In genomic region chr8:124530076-124530475, GRCm38 (mm10) we compare ENCODE assay signal across 18 mouse cellular contexts. TPM values are rescaled to one million over a fixed set of nuclear protein-coding genes. Genes with fewer than 3 reads are reported as not detected.
DNase-seq lines count a peak whose midpoint lies in the region; ATAC-seq and TF ChIP-seq lines count a peak whose summit lies in the region.
"Had no signal": no experiment of that assay in that cellular context is flagged by ENCODE, and none has a peak within 500 bp of the region (broad histone marks: within the 10 kb centered on the region; RNA-seq: fewer than 3 reads in every experiment).

No protein-coding gene starts in this region.

- no peak overlapping the region for H3K9ac ChIP-seq in kidney, embryonic 16.5 days (replicated peaks; ENCODE audit: low read length)
- H3K9ac ChIP-seq: hindbrain, embryonic 13.5 days; liver, embryonic 13.5 days had no signal

- no peaks in the 10 kb centered on the region for H3K4me1 ChIP-seq in kidney, embryonic 16.5 days (ENCODE audit: insufficient read depth, low read length)
- H3K4me1 ChIP-seq in thymus, adult 2 months (replicated peaks; ENCODE audit: control insufficient read depth, insufficient read depth, low read length): no peaks in the 10 kb centered on the region
- H3K4me1 ChIP-seq: embryonic facial prominence, embryonic 10.5 days; hindbrain, embryonic 13.5 days; limb, embryonic 10.5 days; liver, embryonic 13.5 days had no signal

- no peak overlapping the region for H3K27ac ChIP-seq in kidney, embryonic 16.5 days (ENCODE audit: low read length)
- H3K27ac ChIP-seq in thymus, adult 2 months (ENCODE audit: control insufficient read depth, insufficient read depth, low read length): no peak overlapping the region
- H3K27ac ChIP-seq: embryonic facial prominence, embryonic 10.5 days; heart, embryonic 10.5 days; hindbrain, embryonic 13.5 days; limb, embryonic 10.5 days; liver, embryonic 13.5 days had no signal

- no peaks in the 10 kb centered on the region for H3K27me3 ChIP-seq in kidney, embryonic 16.5 days (ENCODE audit: insufficient read depth, low read length)
- no peaks in the 10 kb centered on the region for H3K27me3 ChIP-seq in thymus, adult 2 months (ENCODE audit: control insufficient read depth, insufficient read depth, low read length)
- H3K27me3 ChIP-seq: CH12.LX; hindbrain, embryonic 13.5 days; liver, embryonic 13.5 days had no signal

- no peak for TF ChIP-seq CTCF in thymus, adult 2 months (IDR thresholded peaks at IDR 0.05; ENCODE audit: borderline replicate concordance, control insufficient read depth, extremely low read depth, insufficient read depth, low read length, poor library complexity)

- no peak overlapping the region for H3K4me2 ChIP-seq in kidney, embryonic 16.5 days (replicated peaks; ENCODE audit: low read depth, low read length)
- H3K4me2 ChIP-seq: hindbrain, embryonic 13.5 days; liver, embryonic 13.5 days had no signal

- ATAC-seq in kidney, embryonic 16.5 days (ENCODE audit: low FRiP score, low TSS enrichment): no peak

- 90% methylated on average over 14 of the region's 14 CpGs for WGBS in kidney, embryonic 16.5 days
- WGBS in thymus, adult 2 months: 95% methylated on average over 14 of the region's 14 CpGs

- no peak overlapping the region for H3K4me3 ChIP-seq in kidney, embryonic 16.5 days (ENCODE audit: low read length)
- no peak overlapping the region for H3K4me3 ChIP-seq in thymus, adult 2 months (ENCODE audit: control insufficient read depth, insufficient read depth, low read length)
- H3K4me3 ChIP-seq: embryonic facial prominence, embryonic 10.5 days; heart, embryonic 10.5 days; hindbrain, embryonic 13.5 days; limb, embryonic 10.5 days; liver, embryonic 13.5 days had no signal

- DNase-seq in adrenal gland, adult (ENCODE audit: inconsistent age in 2 of 2, low spot score in 1 of 2): peak; percentile 24 to 39
- no peak for DNase-seq in adrenal gland, adult 8-10 months
- DNase-seq in kidney, adult 11 months: peak; percentile 40
- peak; percentile 81 for DNase-seq in cerebellum, adult 11 months
- DNase-seq in cerebellum, postnatal 36 days: peak; percentile 81 to 84
- DNase-seq in thymus, adult 2 months: no peak
- DNase-seq in adrenal gland, postnatal 36 days: no peak
- DNase-seq: layer of hippocampus, adult 9-11 months; liver, embryonic 13.5 days; lung, postnatal 14 days; midbrain, embryonic 14.5 days; thymus, postnatal 4 days had no signal

- no peak for TF ChIP-seq POLR2A in thymus, adult 2 months (IDR thresholded peaks at IDR 0.05; ENCODE audit: control insufficient read depth, extremely low read depth, insufficient read depth, low read length, poor library complexity)

- no peaks in the 10 kb centered on the region for H3K9me3 ChIP-seq in kidney, embryonic 16.5 days (ENCODE audit: low read length)
- H3K9me3 ChIP-seq: embryonic facial prominence, embryonic 10.5 days; heart, embryonic 10.5 days; hindbrain, embryonic 13.5 days; limb, embryonic 10.5 days; liver, embryonic 13.5 days had no signal

- H3K36me3 ChIP-seq in kidney, embryonic 16.5 days (ENCODE audit: insufficient read depth, low read length): peaks cover 45% of the 10 kb centered on the region
- H3K36me3 ChIP-seq in thymus, adult 2 months (ENCODE audit: control insufficient read depth, insufficient read depth, low read length): peaks cover 41% of the 10 kb centered on the region

RNA-seq across cellular contexts. Expression of gene Cog2, which starts 9.5 kb away (rescaled TPM):
- total RNA-seq in adrenal gland, adult 8-10 months (2022): 10 to 100 TPM; 48.0 to 62.2 (median 54.1) TPM
- 39.5 and 40.4 TPM in 2 replicates for polyA plus RNA-seq in kidney, embryonic 16.5 days (2015; fragmentation: Nextera tagmentation; extraction: Ambion mirVana)
- 33.8 and 34.4 TPM in 2 replicates for polyA plus RNA-seq in thymus, adult 2 months (2012; rRNA removed)
- 10 to 100 TPM; 37.3 to 42.7 TPM for total RNA-seq in adrenal gland, postnatal 36 days (2021)

RNA-seq across cellular contexts. Expression of gene Agt, which starts 39.4 kb away (rescaled TPM):
- total RNA-seq in adrenal gland, adult 8-10 months (2022): 1 to 10 TPM in 2 of 4 experiments, under 1 TPM in 2; 0.49 to 8.0 (median 4.0) TPM
- 1.5 and 2.2 TPM in 2 replicates for polyA plus RNA-seq in kidney, embryonic 16.5 days (2015; fragmentation: Nextera tagmentation; extraction: Ambion mirVana)
- polyA plus RNA-seq in thymus, adult 2 months (2012; rRNA removed): 4.1 and 4.7 TPM in 2 replicates
- 1 to 10 TPM; 3.7 to 4.0 TPM for total RNA-seq in adrenal gland, postnatal 36 days (2021)
- total RNA-seq: CH12.LX had no signal
- polyA plus RNA-seq: limb, embryonic 10.5 days had no signal

RNA-seq across cellular contexts. Expression of gene Capn9, which starts 45.8 kb away (rescaled TPM):
- under 1 TPM in 2 of 4 experiments, not detected in 2; 0.35 to 0.78 TPM for total RNA-seq in adrenal gland, adult 8-10 months (2022)
- not detected in 2 replicates for polyA plus RNA-seq in kidney, embryonic 16.5 days (2015; fragmentation: Nextera tagmentation; extraction: Ambion mirVana)
- 0.08 and 0.13 TPM in 2 replicates for polyA plus RNA-seq in thymus, adult 2 months (2012; rRNA removed)
- total RNA-seq in adrenal gland, postnatal 36 days (2021): under 1 TPM in 1 of 2 experiments, not detected in 1; 0.72 TPM
- total RNA-seq: CH12.LX had no signal
- polyA plus RNA-seq: embryonic facial prominence, embryonic 10.5 days; heart, embryonic 10.5 days; limb, embryonic 10.5 days had no signal

Comparison
In these comparisons a context has a peak if more than half of its experiments do, and no peak if none do; other contexts are left out.
1. DNase-seq: peak in adrenal gland, adult (2 of 2), kidney, adult 11 months (single experiment), cerebellum, adult 11 months (single experiment) and cerebellum, postnatal 36 days (2 of 2); none in adrenal gland, adult 8-10 months (single experiment), thymus, adult 2 months (single experiment) and adrenal gland, postnatal 36 days (0 of 2).